Mouse (Mus musculus) liver, embryonic 14.5 days (tissue): Measurements from ENCODE around the gene L1td1. TPM values are rescaled to one million over a fixed set of nuclear protein-coding genes. Genes with fewer than 3 reads are reported as not detected.
A peak's percentile ranks its signal among the peaks of the same experiment; 100 is the strongest.

Experiments used
- ATAC-seq: fragments of 200-750 bp; cut with Nextera tagmentation; 2 replicates; pipeline ENCODE4 v1.8.0; 2017; ENCODE audit warnings: moderate number of reproducible peaks, mild to moderate bottlenecking, moderate library complexity; ENCODE audit not compliant: insufficient read depth
- DNase-seq, 3 experiments: peaks; one replicate each; pipeline ENCODE4 v3.0.0-alpha.2; 2012 to 2013; ENCODE audit warnings: low read depth in 3 of 3, low spot score in 3 of 3
- H3K27ac ChIP-seq: fragments of 300-500 bp; sonication (generic); 2 replicates; pipeline ENCODE4 v1.5.1; 2014; ENCODE audit warnings: moderate library complexity, mild to moderate bottlenecking, control low read depth, inconsistent platforms
- H3K27me3 ChIP-seq: fragments of 300-500 bp; sonication (generic); 2 replicates; pipeline ENCODE4 v1.6.1; 2014; ENCODE audit warnings: mild to moderate bottlenecking, low read length, moderate library complexity; ENCODE audit not compliant: control insufficient read depth, insufficient read depth
- H3K36me3 ChIP-seq: fragments of 300-500 bp; sonication (generic); replicated peaks from 2 replicates; pipeline ENCODE4 v1.6.1; 2014; ENCODE audit warnings: low read depth; ENCODE audit not compliant: control insufficient read depth, insufficient read depth
- H3K4me1 ChIP-seq, 2 experiments: fragments of 200-500 bp in 1 of 2; fragments of 300-500 bp in 1 of 2; sonication (generic) in 1 of 2; replicated peaks; 2 replicates each; pipeline ENCODE4 v1.6.1; 2012 to 2014; ENCODE audit warnings: antibody characterized with exemption in 1 of 2, inconsistent platforms in 1 of 2, low read length in 1 of 2; ENCODE audit not compliant: control insufficient read depth in 2 of 2, insufficient read depth in 2 of 2
- H3K4me2 ChIP-seq: fragments of 300-500 bp; sonication (generic); 2 replicates; pipeline ENCODE4 v1.6.1; 2014; ENCODE audit warnings: low read depth, mild to moderate bottlenecking, control low read depth, moderate library complexity
- H3K4me3 ChIP-seq, 2 experiments: fragments of 200-500 bp in 1 of 2; fragments of 300-500 bp in 1 of 2; sonication (generic) in 1 of 2; 2 replicates each; pipeline ENCODE4 v1.5.1; 2012 to 2014; ENCODE audit warnings: low read depth in 2 of 2, low read length in 2 of 2, mild to moderate bottlenecking in 2 of 2, control low read depth in 1 of 2, inconsistent platforms in 1 of 2, moderate library complexity in 1 of 2; ENCODE audit not compliant: insufficient read depth in 1 of 2
- H3K9ac ChIP-seq: fragments of 300-500 bp; sonication (generic); replicated peaks from 2 replicates; pipeline ENCODE4 v1.6.1; 2014; ENCODE audit warnings: mild to moderate bottlenecking, control low read depth, moderate library complexity
- H3K9me3 ChIP-seq: fragments of 300-500 bp; sonication (generic); 2 replicates; pipeline ENCODE4 v1.6.1; 2016; ENCODE audit warnings: low read length, mixed read lengths; ENCODE audit not compliant: control insufficient read depth
- CTCF ChIP-seq: IDR thresholded peaks from 2 replicates; pipeline ENCODE4 v1.5.1; 2016; ENCODE audit warnings: antibody characterized with exemption, low read depth, control low read depth
- EP300 ChIP-seq: IDR thresholded peaks from 2 replicates; pipeline ENCODE4 v1.6.1; 2016; ENCODE audit warnings: antibody characterized with exemption, low read depth
- WGBS: fragments of 180-500 bp; shearing (Covaris S2); extraction: QIAGEN DNeasy Blood & Tissue Kit; methylation state at CpG from one replicate; pipeline ENCODE4 v1.1.7; 2014; ENCODE audit not compliant: insufficient replicate concordance; 5-methylcytosine and 5-hydroxymethylcytosine counted together
- polyA plus RNA-seq, 2 experiments: library from polyadenylated mRNA; depleted of rRNA in 1 of 2; stranded (reverse) in 1 of 2; unstranded in 1 of 2; fragments of >200 nt; fragmentation: Nextera tagmentation in 1 of 2; extraction: Ambion mirVana in 1 of 2; gene quantifications; 2 replicates each; pipeline versions ENCODE4 v1.2.1 to v1.2.3; 2012 to 2014

The L1td1 gene
- polyA plus RNA-seq (2012; rRNA removed), result not detected in 2 replicates
- polyA plus RNA-seq (2014; fragmentation: Nextera tagmentation; extraction: Ambion mirVana), result not detected in 2 replicates

GRCm38 (mm10) chr4:98726590-98727237 is at the start of gene L1td1:
L1td1 (plus strand) TSS chr4:98726734.
- DNase-seq, result no peak
- WGBS, result 3% methylated on average over 29 of the region's 29 CpGs
- no peak for TF ChIP-seq CTCF
- no peak for TF ChIP-seq EP300
- Histone ChIP-seq H3K27me3 (peaks cover 28% of the 10 kb centered on the region), H3K27ac (no peak within 1 kb of the TSS), H3K9ac (no peak within 1 kb of the TSS), H3K4me1 (peaks cover 0 to 3% of the 10 kb centered on the region in 2 experiments; a peak in 1 of 4 replicates), H3K9me3 (no peaks in the 10 kb centered on the region), H3K4me2 (peak within 1 kb of the TSS; percentile 41), H3K36me3 (no peaks in the 10 kb centered on the region), H3K4me3 (no peak within 1 kb of the TSS)
- no peak for ATAC-seq

DNA sequence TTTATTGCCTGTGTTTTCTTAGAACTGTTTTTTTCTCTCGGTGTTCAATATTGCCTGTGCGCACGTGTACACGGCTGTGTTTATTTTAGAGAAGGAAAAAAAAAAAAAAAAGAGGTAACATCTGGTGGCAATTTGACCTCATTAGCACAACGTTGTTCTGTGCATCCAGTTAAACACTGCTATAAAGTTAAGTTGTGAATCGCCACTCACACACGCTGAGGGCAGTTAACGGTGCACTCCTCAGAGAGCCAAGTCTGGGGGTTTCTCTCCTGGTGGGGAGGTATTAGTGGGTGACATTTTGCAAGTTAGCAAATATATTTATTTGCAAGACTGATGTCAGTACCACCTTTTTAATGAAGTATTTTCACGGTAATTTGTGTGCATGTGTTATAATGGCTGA is 49.0 kb upstream of the L1td1 start:
- no peak for DNase-seq
- Histone ChIP-seq H3K4me2 (no peak overlapping the region), H3K36me3 (no peaks in the 10 kb centered on the region), H3K27ac (no peak overlapping the region), H3K27me3 (no peaks in the 10 kb centered on the region), H3K9ac (no peak overlapping the region), H3K9me3 (no peaks in the 10 kb centered on the region), H3K4me3 (no peak overlapping the region), H3K4me1 (no peaks in the 10 kb centered on the region)
- TF ChIP-seq EP300, result no peak
- TF ChIP-seq CTCF, result no peak
- ATAC-seq, result no peak
- WGBS, result 72% methylated on average over 9 of the region's 9 CpGs

DNA sequence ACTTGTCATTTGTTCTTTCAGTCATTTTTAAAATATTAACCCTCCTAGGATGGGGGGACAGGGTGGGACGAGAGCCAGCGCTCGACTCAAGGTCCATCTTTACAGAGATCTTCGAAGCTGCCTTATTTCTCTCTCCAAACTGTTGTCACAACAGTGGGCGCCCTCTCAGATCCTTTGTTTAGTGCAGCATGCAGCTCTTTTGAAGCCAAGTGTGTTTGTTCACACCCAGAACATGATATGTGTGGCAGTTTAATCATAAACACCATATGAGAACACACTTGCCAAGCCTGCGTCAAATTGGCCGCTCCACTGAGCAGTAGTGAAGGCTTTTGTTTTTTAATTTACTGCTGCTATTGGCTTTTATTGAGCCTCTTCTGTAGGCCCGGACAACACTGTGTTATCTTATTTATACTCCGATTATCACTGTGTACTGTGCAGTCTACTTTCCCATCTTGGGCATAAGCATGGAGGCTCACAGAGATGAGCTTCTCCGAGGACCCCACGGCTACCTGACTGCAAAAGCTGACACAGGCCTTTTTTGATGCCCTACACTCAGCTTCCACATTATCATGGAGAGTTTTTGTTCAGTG is 39.8 kb upstream of the L1td1 start:
- Histone ChIP-seq H3K9me3 (no peaks in the 10 kb centered on the region), H3K9ac (no peak overlapping the region), H3K27me3 (no peaks in the 10 kb centered on the region), H3K4me2 (no peak overlapping the region), H3K4me1 (no peaks in the 10 kb centered on the region), H3K36me3 (no peaks in the 10 kb centered on the region), H3K27ac (no peak overlapping the region), H3K4me3 (no peak overlapping the region)
- no peak for TF ChIP-seq EP300
- no peak for TF ChIP-seq CTCF
- DNase-seq (no peak), ATAC-seq (no peak)
- 66% methylated on average over 11 of the region's 11 CpGs for WGBS

GRCm38 (mm10) chr4:98688116-98688515 is 38.4 kb upstream of the L1td1 start:
- 66% methylated on average over 11 of the region's 11 CpGs for WGBS
- ATAC-seq, result no peak
- no peak for TF ChIP-seq CTCF
- no peak for TF ChIP-seq EP300
- Histone ChIP-seq H3K4me3 (no peak overlapping the region), H3K27ac (no peak overlapping the region), H3K9me3 (no peaks in the 10 kb centered on the region), H3K9ac (no peak overlapping the region), H3K27me3 (no peaks in the 10 kb centered on the region), H3K4me1 (no peaks in the 10 kb centered on the region), H3K36me3 (no peaks in the 10 kb centered on the region), H3K4me2 (no peak overlapping the region)
- no peak for DNase-seq

- Histone ChIP-seq H3K9ac (no peak overlapping the region), H3K36me3 (no peaks in the 10 kb centered on the region), H3K4me2 (no peak overlapping the region), H3K4me1 (no peaks in the 10 kb centered on the region), H3K27ac (no peak overlapping the region), H3K4me3 (no peak overlapping the region), H3K27me3 (no peaks in the 10 kb centered on the region), H3K9me3 (no peaks in the 10 kb centered on the region)
- DNase-seq, result no peak
- no peak for ATAC-seq
- WGBS, result 72% methylated on average over 9 of the region's 9 CpGs
- no peak for TF ChIP-seq EP300
- no peak for TF ChIP-seq CTCF
Measured at GRCm38 (mm10) chr4:98688520-98688919, 38.0 kb upstream of the L1td1 start.
